Mouse (Mus musculus): ENCODE measurements around the gene Bbx. TPM values are rescaled to one million over a fixed set of nuclear protein-coding genes. Genes with fewer than 3 reads are reported as not detected.
A peak's percentile ranks its signal among the peaks of the same experiment; 100 is the strongest.

Gene Bbx
- polyA plus RNA-seq, 1 experiment from 2014 or later: 50.4 TPM

DNA sequence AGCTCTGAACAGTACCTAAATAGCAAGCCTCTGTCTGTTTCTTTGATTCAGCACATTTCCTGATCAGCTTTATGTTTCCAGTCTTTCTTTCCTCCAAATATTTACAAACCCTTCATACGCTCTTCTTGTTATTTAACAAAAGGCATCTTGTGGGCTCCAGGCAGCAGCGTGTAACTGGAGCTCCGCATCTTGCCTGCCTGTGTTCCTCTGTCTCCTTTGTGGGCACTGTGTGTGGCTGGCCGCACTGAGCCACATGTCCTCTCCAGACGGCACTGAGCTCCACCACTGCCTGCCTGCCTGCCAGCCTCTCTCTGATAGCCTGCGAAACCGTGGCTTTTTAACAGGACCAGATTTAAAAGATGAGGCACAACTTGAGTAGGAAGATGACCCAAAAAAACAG lies 259.4 kb downstream of the Bbx start:
- ATAC-seq (ENCODE audit: insufficient number of reproducible peaks, insufficient read depth, low FRiP score, low read depth): no peak
- WGBS: 46% methylated on average over 7 of the region's 7 CpGs
- no peak overlapping the region for H3K9ac ChIP-seq (replicated peaks; ENCODE audit: low read depth, low read length)
- H3K4me2 ChIP-seq (replicated peaks; ENCODE audit: low read depth, low read length): no peak overlapping the region
- H3K4me3 ChIP-seq (ENCODE audit: low read depth, low read length): no peak overlapping the region
- H3K27me3 ChIP-seq (ENCODE audit: control insufficient read depth, insufficient read depth, low read length): no peaks in the 10 kb centered on the region
- no peak overlapping the region for H3K27ac ChIP-seq (ENCODE audit: low read length)
- H3K36me3 ChIP-seq (ENCODE audit: control insufficient read depth, insufficient read depth, low read length): no peaks in the 10 kb centered on the region
- H3K4me1 ChIP-seq (ENCODE audit: control insufficient read depth, insufficient read depth, low read length): no peaks in the 10 kb centered on the region
- no peaks in the 10 kb centered on the region for H3K9me3 ChIP-seq (ENCODE audit: control insufficient read depth, low read depth, low read length)

DNA sequence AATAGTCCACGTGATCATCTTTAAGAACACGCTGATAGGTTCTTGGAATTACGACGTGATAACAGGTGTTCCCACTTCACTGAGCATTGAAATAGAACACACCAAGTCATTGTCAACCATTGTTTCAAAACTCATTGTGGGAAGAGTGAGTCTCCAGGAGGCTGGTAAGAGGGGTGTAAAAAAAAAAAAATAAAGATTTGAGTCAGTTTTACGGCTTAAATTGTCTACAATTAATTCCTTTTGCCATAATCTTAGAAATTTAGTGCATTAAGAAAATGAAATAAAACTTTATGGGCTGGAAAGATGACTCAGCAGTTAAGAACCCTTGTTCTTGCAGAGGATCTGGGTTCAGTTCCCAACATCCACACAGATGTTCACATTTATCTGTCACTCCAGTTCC lies 261.4 kb downstream of the Bbx start:
- 95% methylated on average over 5 of the region's 5 CpGs for WGBS
- H3K4me1 ChIP-seq (ENCODE audit: control insufficient read depth, insufficient read depth, low read length): no peaks in the 10 kb centered on the region
- no peak overlapping the region for H3K4me3 ChIP-seq (ENCODE audit: low read depth, low read length)
- no peak for ATAC-seq (ENCODE audit: insufficient number of reproducible peaks, insufficient read depth, low FRiP score, low read depth)
- no peak overlapping the region for H3K4me2 ChIP-seq (replicated peaks; ENCODE audit: low read depth, low read length)
- H3K9ac ChIP-seq (replicated peaks; ENCODE audit: low read depth, low read length): no peak overlapping the region
- H3K36me3 ChIP-seq (ENCODE audit: control insufficient read depth, insufficient read depth, low read length): no peaks in the 10 kb centered on the region
- H3K9me3 ChIP-seq (ENCODE audit: control insufficient read depth, low read depth, low read length): no peaks in the 10 kb centered on the region
- H3K27me3 ChIP-seq (ENCODE audit: control insufficient read depth, insufficient read depth, low read length): no peaks in the 10 kb centered on the region
- no peak overlapping the region for H3K27ac ChIP-seq (ENCODE audit: low read length)

DNA sequence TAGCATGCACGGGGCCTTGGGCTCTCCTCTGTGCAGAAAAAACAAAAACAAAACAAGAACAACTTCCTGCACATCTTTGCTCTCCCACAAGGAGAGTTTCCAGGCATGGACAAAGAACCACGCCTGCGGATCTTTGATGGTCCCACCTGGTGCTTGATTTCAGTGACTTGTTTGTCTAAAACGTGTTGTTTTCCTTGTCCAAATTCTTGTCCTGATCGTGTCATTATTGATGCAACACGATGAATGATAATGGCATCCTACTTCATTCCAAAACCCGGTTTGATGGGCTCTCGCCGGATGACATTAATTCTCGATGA lies 264.2 kb downstream of the Bbx start:
- Histone ChIP-seq H3K9me3 (ENCODE audit: control insufficient read depth, low read depth, low read length) (no peaks in the 10 kb centered on the region), H3K4me3 (ENCODE audit: low read depth, low read length) (no peak overlapping the region), H3K4me2 (replicated peaks; ENCODE audit: low read depth, low read length) (no peak overlapping the region), H3K4me1 (ENCODE audit: control insufficient read depth, insufficient read depth, low read length) (no peaks in the 10 kb centered on the region), H3K27me3 (ENCODE audit: control insufficient read depth, insufficient read depth, low read length) (no peaks in the 10 kb centered on the region), H3K9ac (replicated peaks; ENCODE audit: low read depth, low read length) (no peak overlapping the region), H3K27ac (ENCODE audit: low read length) (no peak overlapping the region), H3K36me3 (ENCODE audit: control insufficient read depth, insufficient read depth, low read length) (no peaks in the 10 kb centered on the region)
- ATAC-seq (ENCODE audit: insufficient number of reproducible peaks, insufficient read depth, low FRiP score, low read depth): no peak
- WGBS: 85% methylated on average over 10 of the region's 10 CpGs

DNA sequence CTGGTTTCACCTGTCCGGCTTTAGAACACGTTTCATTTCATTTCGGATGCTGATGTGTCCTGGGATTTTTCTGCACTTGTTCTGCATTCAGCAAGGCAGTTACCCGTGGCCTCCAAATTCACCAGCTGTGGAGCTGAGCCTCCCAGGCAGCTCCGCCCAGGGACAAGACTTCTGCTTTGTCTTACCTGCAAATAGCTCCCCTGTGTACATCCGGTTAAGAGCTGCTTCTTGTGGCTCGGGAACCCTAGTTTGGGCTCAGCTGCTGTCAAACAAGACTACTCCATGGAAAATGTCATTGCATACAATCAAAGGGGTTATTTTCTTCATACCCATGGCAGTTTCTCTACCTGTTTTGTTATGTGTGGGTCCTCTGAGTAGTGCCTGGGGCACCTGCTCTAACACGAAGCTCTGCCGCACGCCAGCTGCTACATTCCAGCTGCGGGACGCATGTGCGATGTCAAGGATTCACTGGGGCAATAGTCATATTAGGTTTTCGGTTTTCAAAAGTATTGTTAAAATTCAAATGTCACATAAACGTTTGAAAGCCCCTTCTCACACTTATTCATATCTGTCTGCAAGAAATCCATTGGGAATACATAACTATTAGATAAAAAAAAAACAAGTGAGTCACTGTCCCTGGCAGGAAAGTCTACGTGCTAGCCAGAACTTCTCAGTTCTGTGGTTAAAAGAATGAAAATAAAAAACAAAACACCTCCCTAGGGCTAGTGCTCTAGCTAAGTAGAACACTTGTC lies 264.8 kb downstream of the Bbx start:
- H3K4me3 ChIP-seq (ENCODE audit: low read depth, low read length): no peak overlapping the region
- H3K27ac ChIP-seq (ENCODE audit: low read length): no peak overlapping the region
- no peaks in the 10 kb centered on the region for H3K4me1 ChIP-seq (ENCODE audit: control insufficient read depth, insufficient read depth, low read length)
- WGBS: 77% methylated on average over 16 of the region's 16 CpGs
- no peaks in the 10 kb centered on the region for H3K9me3 ChIP-seq (ENCODE audit: control insufficient read depth, low read depth, low read length)
- no peak overlapping the region for H3K9ac ChIP-seq (replicated peaks; ENCODE audit: low read depth, low read length)
- no peak for ATAC-seq (ENCODE audit: insufficient number of reproducible peaks, insufficient read depth, low FRiP score, low read depth)
- no peak overlapping the region for H3K4me2 ChIP-seq (replicated peaks; ENCODE audit: low read depth, low read length)
- H3K27me3 ChIP-seq (ENCODE audit: control insufficient read depth, insufficient read depth, low read length): no peaks in the 10 kb centered on the region
- no peaks in the 10 kb centered on the region for H3K36me3 ChIP-seq (ENCODE audit: control insufficient read depth, insufficient read depth, low read length)

DNA sequence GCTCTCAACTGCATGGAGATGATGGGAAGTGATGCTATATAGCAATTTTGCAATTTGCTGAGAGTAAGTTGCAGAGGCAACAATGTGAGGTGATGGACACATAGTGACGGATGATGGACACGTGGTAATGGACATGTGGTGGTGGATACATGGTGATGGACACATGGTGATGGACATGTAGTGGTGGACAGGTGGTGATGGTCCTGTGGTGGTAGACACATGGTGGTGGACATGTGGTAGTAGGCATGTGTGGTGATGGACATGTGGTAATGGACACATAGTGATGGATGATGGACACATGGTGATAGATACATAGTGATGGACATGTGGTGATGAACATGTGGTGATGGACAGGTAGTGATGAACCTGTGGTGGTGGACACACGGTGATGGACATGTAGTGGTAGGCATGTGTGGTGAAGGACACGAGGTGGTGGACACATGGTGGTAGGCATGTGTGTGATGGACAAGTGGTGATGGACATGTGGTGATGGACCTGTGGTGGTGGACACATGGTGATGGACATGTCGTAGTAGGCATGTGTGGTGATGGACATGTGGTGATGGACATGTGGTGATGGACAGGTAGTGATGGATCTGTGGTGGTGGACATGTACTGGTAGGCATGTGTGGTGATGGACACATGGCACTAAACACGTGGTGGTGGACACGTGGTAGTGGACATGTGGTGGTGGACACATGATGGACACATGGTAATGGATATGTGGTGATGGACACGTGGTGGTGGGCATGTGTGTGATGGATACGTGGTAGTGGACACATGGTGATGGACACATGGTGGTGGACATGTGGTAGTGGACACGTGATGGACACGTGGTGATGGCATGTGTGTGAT lies 271.5 kb downstream of the Bbx start:
- Histone ChIP-seq H3K9ac (replicated peaks; ENCODE audit: low read depth, low read length) (no peak overlapping the region), H3K27ac (ENCODE audit: low read length) (no peak overlapping the region), H3K4me2 (replicated peaks; ENCODE audit: low read depth, low read length) (no peak overlapping the region), H3K36me3 (ENCODE audit: control insufficient read depth, insufficient read depth, low read length) (no peaks in the 10 kb centered on the region), H3K9me3 (ENCODE audit: control insufficient read depth, low read depth, low read length) (no peaks in the 10 kb centered on the region), H3K4me1 (ENCODE audit: control insufficient read depth, insufficient read depth, low read length) (no peaks in the 10 kb centered on the region), H3K4me3 (ENCODE audit: low read depth, low read length) (no peak overlapping the region), H3K27me3 (ENCODE audit: control insufficient read depth, insufficient read depth, low read length) (no peaks in the 10 kb centered on the region)
- 0 out of 2 replicates have a peak, but pooled peaks have one; percentile 51 for ATAC-seq (ENCODE audit: insufficient number of reproducible peaks, insufficient read depth, low FRiP score, low read depth)
- 92% methylated on average over 11 of the region's 11 CpGs for WGBS

DNA sequence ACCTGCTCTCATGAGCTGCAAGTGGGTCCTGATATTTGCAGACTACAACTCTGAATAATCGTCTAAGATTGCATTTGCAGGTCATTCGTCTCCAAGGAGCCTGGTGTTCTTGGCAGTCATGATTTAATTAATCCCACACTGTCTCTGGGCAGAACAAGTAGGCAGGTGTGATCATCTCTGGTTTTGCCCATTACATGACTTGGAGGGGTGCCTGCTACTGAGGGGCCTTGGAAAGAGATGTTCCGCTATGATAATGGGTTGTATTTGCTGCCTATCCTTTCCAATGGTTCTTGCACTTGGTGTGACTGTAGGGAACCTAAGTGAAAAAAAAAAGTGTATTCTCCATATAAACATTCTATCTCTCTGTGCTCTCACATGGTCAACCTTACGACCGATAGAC lies 273.6 kb downstream of the Bbx start:
- no peaks in the 10 kb centered on the region for H3K4me1 ChIP-seq (ENCODE audit: control insufficient read depth, insufficient read depth, low read length)
- 82% methylated on average over 5 of the region's 5 CpGs for WGBS
- no peak overlapping the region for H3K4me2 ChIP-seq (replicated peaks; ENCODE audit: low read depth, low read length)
- ATAC-seq (ENCODE audit: insufficient number of reproducible peaks, insufficient read depth, low FRiP score, low read depth): no peak
- no peak overlapping the region for H3K9ac ChIP-seq (replicated peaks; ENCODE audit: low read depth, low read length)
- H3K27me3 ChIP-seq (ENCODE audit: control insufficient read depth, insufficient read depth, low read length): no peaks in the 10 kb centered on the region
- H3K4me3 ChIP-seq (ENCODE audit: low read depth, low read length): no peak overlapping the region
- no peaks in the 10 kb centered on the region for H3K36me3 ChIP-seq (ENCODE audit: control insufficient read depth, insufficient read depth, low read length)
- no peaks in the 10 kb centered on the region for H3K9me3 ChIP-seq (ENCODE audit: control insufficient read depth, low read depth, low read length)
- H3K27ac ChIP-seq (ENCODE audit: low read length): no peak overlapping the region

DNA sequence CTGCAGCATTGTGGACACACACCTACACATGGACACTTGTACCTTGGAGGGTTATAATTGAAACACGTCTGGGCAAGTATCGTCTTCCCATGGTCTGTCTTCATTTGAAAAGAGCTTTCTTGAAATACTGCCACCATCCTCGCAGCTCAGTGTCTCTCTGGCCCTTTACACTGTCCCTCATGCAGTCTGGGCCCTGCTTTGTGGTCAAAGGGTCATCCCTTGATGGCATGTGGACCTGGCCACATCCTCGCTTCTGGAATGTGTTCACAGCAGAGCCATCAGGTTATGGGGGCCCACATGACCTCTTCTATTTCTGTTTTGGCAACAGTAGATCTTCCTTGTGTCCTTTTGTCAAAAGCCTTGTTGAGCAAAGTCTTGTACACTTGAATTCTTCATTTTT lies 282.6 kb downstream of the Bbx start:
- Histone ChIP-seq H3K27ac (ENCODE audit: low read length) (no peak overlapping the region), H3K9me3 (ENCODE audit: control insufficient read depth, low read depth, low read length) (no peaks in the 10 kb centered on the region), H3K4me2 (replicated peaks; ENCODE audit: low read depth, low read length) (no peak overlapping the region), H3K27me3 (ENCODE audit: control insufficient read depth, insufficient read depth, low read length) (no peaks in the 10 kb centered on the region), H3K9ac (replicated peaks; ENCODE audit: low read depth, low read length) (no peak overlapping the region), H3K4me1 (ENCODE audit: control insufficient read depth, insufficient read depth, low read length) (no peaks in the 10 kb centered on the region), H3K36me3 (ENCODE audit: control insufficient read depth, insufficient read depth, low read length) (no peaks in the 10 kb centered on the region), H3K4me3 (ENCODE audit: low read depth, low read length) (no peak overlapping the region)
- ATAC-seq (ENCODE audit: insufficient number of reproducible peaks, insufficient read depth, low FRiP score, low read depth): no peak
- 89% methylated on average over 4 of the region's 4 CpGs for WGBS

DNA sequence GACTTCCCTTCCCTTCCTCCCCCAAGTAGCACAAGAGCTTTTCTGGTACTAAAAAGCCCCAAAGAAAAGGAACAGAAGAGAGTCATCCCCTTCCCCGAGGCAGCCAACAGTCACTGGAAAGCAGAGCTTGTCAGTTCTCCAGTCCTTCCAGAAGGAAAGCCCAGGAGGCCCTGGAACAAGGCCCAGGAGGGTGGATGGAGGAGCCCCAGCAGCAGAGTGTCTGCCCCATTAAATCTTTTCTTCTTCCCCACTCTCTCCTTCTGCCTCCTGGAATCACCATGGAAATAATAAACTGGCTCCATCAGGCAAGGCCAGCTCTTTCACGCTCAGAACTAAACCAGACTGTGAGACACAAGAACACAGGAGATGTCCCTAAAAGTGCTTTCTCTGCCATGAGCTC lies 284.3 kb downstream of the Bbx start:
- Histone ChIP-seq H3K27ac (ENCODE audit: low read length) (no peak overlapping the region), H3K9ac (replicated peaks; ENCODE audit: low read depth, low read length) (no peak overlapping the region), H3K9me3 (ENCODE audit: control insufficient read depth, low read depth, low read length) (no peaks in the 10 kb centered on the region), H3K36me3 (ENCODE audit: control insufficient read depth, insufficient read depth, low read length) (no peaks in the 10 kb centered on the region), H3K4me1 (ENCODE audit: control insufficient read depth, insufficient read depth, low read length) (no peaks in the 10 kb centered on the region), H3K27me3 (ENCODE audit: control insufficient read depth, insufficient read depth, low read length) (no peaks in the 10 kb centered on the region), H3K4me3 (ENCODE audit: low read depth, low read length) (no peak overlapping the region), H3K4me2 (replicated peaks; ENCODE audit: low read depth, low read length) (no peak overlapping the region)
- no peak for ATAC-seq (ENCODE audit: insufficient number of reproducible peaks, insufficient read depth, low FRiP score, low read depth)
- WGBS: 86% methylated on average over 2 of the region's 2 CpGs

All from stomach, embryonic 14.5 days (tissue).